Mouse (Mus musculus): ENCODE measurements around the gene Cmtm6. TPM values are rescaled to one million over a fixed set of nuclear protein-coding genes. Genes with fewer than 3 reads are reported as not detected.

Gene Cmtm6
- polyA plus RNA-seq, 1 experiment from 2014 or later, result 87.8 TPM

DNA sequence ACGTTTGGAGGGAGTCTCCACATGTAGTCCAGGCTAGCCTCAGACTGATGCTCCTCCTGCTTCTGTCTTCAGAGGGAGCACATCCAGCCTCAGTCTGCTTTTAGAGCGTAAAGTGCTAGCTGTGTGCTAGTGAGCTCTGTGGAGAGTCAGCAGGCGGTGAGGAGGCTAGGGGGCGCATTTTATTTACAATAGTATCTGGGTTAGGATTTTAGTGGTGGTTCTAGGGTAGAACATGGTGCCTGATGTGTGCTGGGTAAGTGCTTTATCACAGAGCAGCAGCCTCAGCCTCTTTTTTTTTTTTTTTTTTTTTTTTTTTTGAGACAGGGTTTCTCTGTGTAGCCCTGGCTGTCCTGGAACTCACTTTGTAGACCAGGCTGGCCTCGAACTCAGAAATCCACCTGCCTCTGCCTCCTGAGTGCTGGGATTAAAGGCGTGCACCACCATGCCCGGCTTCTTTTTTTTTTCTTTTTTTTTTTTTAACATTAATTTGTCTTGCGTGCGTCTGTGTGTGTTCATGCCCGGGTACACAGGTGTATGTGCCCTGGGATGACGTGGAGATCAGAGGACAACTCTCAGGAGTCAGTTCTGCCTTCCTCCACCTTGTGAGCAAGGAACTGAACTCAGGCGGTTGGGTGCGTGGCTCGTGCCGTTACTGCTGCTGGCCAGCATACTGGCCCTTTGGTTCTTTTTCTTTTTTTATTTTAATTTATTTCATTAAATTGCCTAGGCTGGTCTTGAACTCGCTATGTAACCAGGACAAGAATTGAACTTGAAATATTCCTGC, 30.8 kb upstream of the Cmtm6 start:
- Histone ChIP-seq H3K4me3 (ENCODE audit: low read depth, low read length) (no peak overlapping the region), H3K9me3 (ENCODE audit: control insufficient read depth) (no peaks in the 10 kb centered on the region), H3K4me1 (replicated peaks; ENCODE audit: control insufficient read depth, insufficient read depth, low read length) (no peaks in the 10 kb centered on the region), H3K27ac (ENCODE audit: low read depth, low read length) (no peak overlapping the region), H3K4me2 (replicated peaks; ENCODE audit: low read depth) (no peak overlapping the region), H3K36me3 (ENCODE audit: control insufficient read depth, insufficient read depth) (0 out of 2 replicates have a peak, but pooled peaks cover 3% of the 10 kb centered on the region), H3K9ac (ENCODE audit: low read depth, low read length) (no peak overlapping the region), H3K27me3 (replicated peaks; ENCODE audit: control insufficient read depth, insufficient read depth, low read length) (no peaks in the 10 kb centered on the region)
- no peak for ATAC-seq
- TF ChIP-seq CTCF (IDR thresholded peaks at IDR 0.05; ENCODE audit: low read depth), result 0 out of 2 replicates have a peak, but pooled peaks have one; percentile 2
- 89% methylated on average over 15 of the region's 16 CpGs for WGBS

DNA sequence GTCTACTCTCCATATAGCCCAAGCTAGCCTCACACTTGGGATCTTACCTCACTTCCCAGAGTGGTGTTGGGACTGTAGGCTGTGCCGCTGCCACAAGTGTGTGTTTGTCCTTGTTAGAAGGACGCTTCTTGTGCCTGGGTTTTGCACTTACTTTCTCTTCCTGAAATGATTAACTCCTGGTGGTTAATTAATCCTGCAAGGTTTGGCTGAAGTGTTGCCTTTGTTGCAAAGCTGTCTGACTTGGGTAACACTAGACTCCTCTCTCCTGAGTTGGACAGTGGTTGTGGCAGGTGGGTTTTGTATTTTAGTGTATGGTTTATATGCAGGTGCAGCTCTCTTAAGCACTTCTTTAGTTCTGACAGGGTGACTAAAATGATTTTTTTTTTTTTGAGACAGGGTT, 29.9 kb upstream of the Cmtm6 start:
- 38% methylated on average over 2 of the region's 2 CpGs for WGBS
- H3K27ac ChIP-seq (ENCODE audit: low read depth, low read length), result peak overlapping the region; percentile 15; the same call in 1 of the 2 replicates
- no peak overlapping the region for H3K4me2 ChIP-seq (replicated peaks; ENCODE audit: low read depth)
- H3K36me3 ChIP-seq (ENCODE audit: control insufficient read depth, insufficient read depth), result 0 out of 2 replicates have a peak, but pooled peaks cover 8% of the 10 kb centered on the region
- H3K4me1 ChIP-seq (replicated peaks; ENCODE audit: control insufficient read depth, insufficient read depth, low read length), result no peaks in the 10 kb centered on the region
- no peak for TF ChIP-seq CTCF (IDR thresholded peaks at IDR 0.05; ENCODE audit: low read depth)
- no peak for ATAC-seq
- no peaks in the 10 kb centered on the region for H3K27me3 ChIP-seq (replicated peaks; ENCODE audit: control insufficient read depth, insufficient read depth, low read length)
- no peaks in the 10 kb centered on the region for H3K9me3 ChIP-seq (ENCODE audit: control insufficient read depth)
- H3K9ac ChIP-seq (ENCODE audit: low read depth, low read length), result no peak overlapping the region
- H3K4me3 ChIP-seq (ENCODE audit: low read depth, low read length), result no peak overlapping the region

DNA sequence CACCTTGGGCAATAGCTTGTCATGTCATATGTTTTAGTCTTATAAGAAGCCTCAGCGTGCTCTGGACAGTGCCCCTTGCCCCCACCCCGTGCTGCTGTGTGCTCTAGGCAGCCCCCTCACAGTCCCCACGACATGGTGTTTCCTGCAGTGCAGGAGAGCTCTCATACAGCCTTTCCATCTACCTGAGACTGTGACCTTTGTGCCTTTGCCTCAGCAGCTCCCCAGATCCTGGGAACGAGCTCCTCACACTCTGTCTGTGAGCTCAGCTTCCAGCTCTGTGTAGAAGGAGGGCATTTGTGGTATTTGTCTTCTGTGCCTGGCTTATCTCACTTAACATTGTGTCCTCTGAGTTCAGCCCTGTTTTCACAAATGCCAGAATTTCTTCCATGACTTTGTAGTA, 29.0 kb upstream of the Cmtm6 start:
- Histone ChIP-seq H3K4me2 (replicated peaks; ENCODE audit: low read depth) (no peak overlapping the region; the same call in 1 of the 2 replicates), H3K36me3 (ENCODE audit: control insufficient read depth, insufficient read depth) (0 out of 2 replicates have a peak, but pooled peaks cover 9% of the 10 kb centered on the region), H3K27ac (ENCODE audit: low read depth, low read length) (no peak overlapping the region), H3K9ac (ENCODE audit: low read depth, low read length) (no peak overlapping the region), H3K4me3 (ENCODE audit: low read depth, low read length) (no peak overlapping the region), H3K27me3 (replicated peaks; ENCODE audit: control insufficient read depth, insufficient read depth, low read length) (no peaks in the 10 kb centered on the region), H3K9me3 (ENCODE audit: control insufficient read depth) (no peaks in the 10 kb centered on the region), H3K4me1 (replicated peaks; ENCODE audit: control insufficient read depth, insufficient read depth, low read length) (no peaks in the 10 kb centered on the region)
- no peak for TF ChIP-seq CTCF (IDR thresholded peaks at IDR 0.05; ENCODE audit: low read depth)
- ATAC-seq, result peak; percentile 53
- 49% methylated on average over 4 of the region's 4 CpGs for WGBS

DNA sequence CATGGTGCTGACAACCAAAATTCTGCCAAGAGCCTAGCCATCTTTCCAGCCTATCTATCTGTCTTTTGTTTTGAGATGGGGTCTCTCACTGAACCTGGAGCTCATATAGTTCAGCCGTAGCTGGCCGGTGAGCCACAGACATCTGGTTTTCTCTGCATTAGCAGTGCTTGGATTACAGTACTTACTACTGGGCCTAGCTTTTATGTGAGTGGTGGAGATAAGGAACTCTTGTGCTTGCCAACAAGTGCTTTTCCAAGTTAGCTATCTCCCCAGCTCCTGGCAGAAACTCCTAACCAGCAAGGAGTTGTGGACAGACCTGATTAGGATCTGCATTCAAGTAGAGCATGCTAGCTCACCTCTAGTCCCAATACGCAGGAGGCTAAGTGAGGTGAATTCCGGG, 23.1 kb upstream of the Cmtm6 start:
- H3K4me2 ChIP-seq (replicated peaks; ENCODE audit: low read depth), result no peak overlapping the region
- 95% methylated on average over 4 of the region's 4 CpGs for WGBS
- H3K27ac ChIP-seq (ENCODE audit: low read depth, low read length), result no peak overlapping the region
- H3K4me3 ChIP-seq (ENCODE audit: low read depth, low read length), result no peak overlapping the region
- TF ChIP-seq CTCF (IDR thresholded peaks at IDR 0.05; ENCODE audit: low read depth), result no peak
- peaks cover 36% of the 10 kb centered on the region for H3K36me3 ChIP-seq (ENCODE audit: control insufficient read depth, insufficient read depth)
- no peaks in the 10 kb centered on the region for H3K9me3 ChIP-seq (ENCODE audit: control insufficient read depth)
- no peak overlapping the region for H3K9ac ChIP-seq (ENCODE audit: low read depth, low read length)
- ATAC-seq, result no peak
- no peaks in the 10 kb centered on the region for H3K4me1 ChIP-seq (replicated peaks; ENCODE audit: control insufficient read depth, insufficient read depth, low read length)
- H3K27me3 ChIP-seq (replicated peaks; ENCODE audit: control insufficient read depth, insufficient read depth, low read length), result no peaks in the 10 kb centered on the region

DNA sequence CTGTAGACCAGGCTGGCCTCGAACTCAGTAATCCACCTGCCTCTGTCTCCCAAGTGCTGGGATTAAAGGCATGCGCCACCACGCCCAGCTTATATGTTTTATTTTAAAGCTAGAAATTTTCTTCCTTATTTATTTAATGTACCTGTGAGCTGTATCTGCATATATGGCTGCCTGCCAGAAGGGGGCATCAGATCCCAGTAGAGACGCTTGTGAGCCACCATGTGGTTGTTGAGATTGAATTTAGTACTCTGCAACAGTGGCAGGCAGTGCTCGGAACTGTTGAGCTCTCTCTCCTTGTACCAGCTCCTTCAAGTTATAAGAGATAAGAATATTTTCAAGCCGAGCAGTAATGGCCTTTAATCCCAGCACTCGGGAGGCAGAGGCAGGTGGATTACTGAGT, 20.6 kb upstream of the Cmtm6 start:
- Histone ChIP-seq H3K27ac (ENCODE audit: low read depth, low read length) (no peak overlapping the region), H3K4me2 (replicated peaks; ENCODE audit: low read depth) (no peak overlapping the region), H3K4me1 (replicated peaks; ENCODE audit: control insufficient read depth, insufficient read depth, low read length) (no peaks in the 10 kb centered on the region), H3K36me3 (ENCODE audit: control insufficient read depth, insufficient read depth) (peaks cover 58% of the 10 kb centered on the region), H3K27me3 (replicated peaks; ENCODE audit: control insufficient read depth, insufficient read depth, low read length) (no peaks in the 10 kb centered on the region), H3K9me3 (ENCODE audit: control insufficient read depth) (no peaks in the 10 kb centered on the region), H3K4me3 (ENCODE audit: low read depth, low read length) (no peak overlapping the region), H3K9ac (ENCODE audit: low read depth, low read length) (no peak overlapping the region)
- 73% methylated on average over 7 of the region's 7 CpGs for WGBS
- peak; percentile 70 for TF ChIP-seq CTCF (IDR thresholded peaks at IDR 0.05; ENCODE audit: low read depth)
- no peak for ATAC-seq

DNA sequence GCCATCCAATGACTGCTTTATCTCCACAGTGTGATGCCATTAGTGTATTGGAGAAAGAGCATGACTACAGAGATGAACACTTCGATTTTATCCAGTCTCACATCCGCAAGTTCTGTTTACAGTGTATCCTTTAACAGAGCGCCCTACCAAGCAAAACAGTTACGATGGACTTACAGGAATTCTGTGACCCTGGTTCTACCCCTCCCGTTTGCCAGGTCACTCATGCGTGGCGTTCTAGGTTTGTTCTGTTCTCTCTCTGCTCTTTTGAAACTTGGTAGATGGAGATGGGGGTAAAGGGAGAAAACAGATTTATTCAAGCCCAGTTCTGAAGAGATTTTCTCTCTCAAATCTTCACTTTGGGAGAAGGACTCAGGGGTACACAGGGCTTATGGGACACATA, 17.4 kb upstream of the Cmtm6 start:
- TF ChIP-seq CTCF (IDR thresholded peaks at IDR 0.05; ENCODE audit: low read depth), result no peak
- H3K9ac ChIP-seq (ENCODE audit: low read depth, low read length), result no peak overlapping the region
- WGBS, result 94% methylated on average over 7 of the region's 7 CpGs
- no peak overlapping the region for H3K27ac ChIP-seq (ENCODE audit: low read depth, low read length)
- H3K27me3 ChIP-seq (replicated peaks; ENCODE audit: control insufficient read depth, insufficient read depth, low read length), result no peaks in the 10 kb centered on the region
- no peaks in the 10 kb centered on the region for H3K4me1 ChIP-seq (replicated peaks; ENCODE audit: control insufficient read depth, insufficient read depth, low read length)
- no peak overlapping the region for H3K4me2 ChIP-seq (replicated peaks; ENCODE audit: low read depth)
- no peak for ATAC-seq
- H3K9me3 ChIP-seq (ENCODE audit: control insufficient read depth), result no peaks in the 10 kb centered on the region
- no peak overlapping the region for H3K4me3 ChIP-seq (ENCODE audit: low read depth, low read length)
- H3K36me3 ChIP-seq (ENCODE audit: control insufficient read depth, insufficient read depth), result peaks cover 65% of the 10 kb centered on the region
